Mouse (Mus musculus) right cerebral cortex, adult 2 months (tissue): ENCODE data around the gene Cpm.
A peak's percentile ranks its signal among the peaks of the same experiment; 100 is the strongest.
"Not testable (repeated sequence)": the region's sequence is repeated elsewhere in the genome, so short reads cannot be mapped to it uniquely, and the experiment has no call there.

Experiments used
- DNase-seq, 2 experiments: peaks; one replicate each; pipeline ENCODE4 v3.0.0; 2021 to 2022; ENCODE audit warnings: low spot score in 2 of 2

Gene Cpm

GRCm38 (mm10) chr10:117702024-117702833, 72.9 kb downstream of the Cpm start:
- no peak for DNase-seq

GRCm38 (mm10) chr10:117703506-117703905, 74.2 kb downstream of the Cpm start:
- DNase-seq: no peak

DNA sequence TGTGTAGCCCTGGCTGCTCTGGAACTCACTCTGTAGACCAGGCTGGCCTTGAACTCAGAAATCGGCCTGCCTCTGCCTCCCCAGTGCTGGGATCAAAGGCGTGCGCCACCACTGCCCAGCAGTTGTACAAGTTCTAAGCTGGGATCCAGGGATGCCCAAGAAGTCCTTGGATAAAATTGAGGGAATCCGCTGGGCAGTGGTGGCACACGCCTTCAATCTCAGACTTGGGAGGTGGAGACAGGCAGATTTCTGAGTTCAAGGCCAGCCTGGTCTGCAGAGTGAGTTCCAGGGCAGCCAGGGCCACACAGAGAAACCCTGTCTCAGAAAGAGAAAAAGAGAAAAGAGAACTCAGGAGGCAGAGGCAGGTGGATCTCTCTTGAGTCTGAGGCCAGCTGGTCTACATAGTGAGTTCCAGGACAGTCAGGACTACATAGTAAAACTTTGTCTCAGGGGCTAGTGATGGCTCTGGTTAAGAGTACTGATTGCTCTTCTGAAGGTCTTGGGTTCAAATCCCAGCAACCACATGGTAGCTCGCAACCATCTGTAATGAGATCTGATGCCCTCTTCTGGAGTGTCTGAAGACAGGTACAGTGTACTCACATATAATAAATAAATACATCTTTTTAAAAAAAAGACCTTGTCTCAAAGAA, 75.1 kb downstream of the Cpm start:
- DNase-seq: not testable (repeated sequence)

DNA sequence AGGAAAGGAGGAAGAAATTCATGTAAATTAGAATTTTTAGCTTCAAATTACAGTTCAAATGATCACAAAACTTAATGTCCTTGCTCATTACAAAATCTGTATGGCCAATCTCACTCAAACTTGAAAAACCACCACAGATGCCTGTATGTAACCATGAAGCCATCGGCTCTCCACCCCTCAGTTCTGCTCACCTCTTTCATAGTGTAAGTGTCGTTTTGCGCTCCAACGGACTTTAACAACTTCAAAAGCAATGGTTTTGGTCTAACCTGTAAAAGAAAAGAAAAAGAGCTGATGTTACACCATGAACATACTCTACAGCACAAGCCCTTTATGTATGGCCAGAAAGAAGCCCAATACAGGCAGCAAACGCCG, 75.7 kb downstream of the Cpm start:
- no peak for DNase-seq

DNA sequence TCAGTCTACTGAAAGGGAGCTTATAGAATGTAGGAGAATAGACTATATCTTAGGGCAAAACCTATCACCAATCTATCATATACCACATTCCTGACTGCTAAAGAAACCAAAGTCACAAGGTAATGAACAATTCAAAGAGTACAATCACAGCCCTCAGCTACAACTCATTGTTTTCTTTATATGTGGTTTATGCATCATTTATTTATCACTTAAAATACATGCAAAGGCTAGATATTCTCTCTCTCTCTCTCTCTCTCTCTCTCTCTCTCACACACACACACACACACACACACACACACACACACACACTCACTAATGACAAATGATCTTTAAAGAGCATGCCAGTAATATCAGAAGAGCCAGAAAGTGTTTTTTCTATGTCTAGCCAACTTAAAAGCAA, 76.5 kb downstream of the Cpm start:
- no peak for DNase-seq

GRCm38 (mm10) chr10:117706440-117706839, 77.1 kb downstream of the Cpm start:
- no peak for DNase-seq

- DNase-seq: no peak
Measured at GRCm38 (mm10) chr10:117707114-117707838, 78.0 kb downstream of the Cpm start.

DNA sequence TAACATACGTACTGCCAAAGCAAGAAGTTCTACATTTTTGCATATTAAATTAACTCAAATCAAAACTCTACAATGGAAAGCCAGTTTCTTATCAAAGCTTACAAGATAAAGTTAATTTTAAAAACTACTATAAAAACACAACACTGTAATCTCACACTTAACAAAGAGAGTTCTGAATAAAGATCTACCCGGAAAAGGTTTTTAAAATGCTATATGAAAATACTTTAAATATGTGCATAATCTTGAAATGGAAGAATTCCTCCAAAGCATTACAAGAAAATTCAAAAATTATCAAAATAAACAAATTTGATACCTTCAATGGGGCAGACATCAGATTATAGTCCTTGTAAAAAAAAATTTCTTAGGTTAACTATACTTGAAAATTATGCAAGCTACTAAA, 79.1 kb downstream of the Cpm start:
- DNase-seq: no peak

GRCm38 (mm10) chr10:117708856-117709255, 79.6 kb downstream of the Cpm start:
- DNase-seq: no peak

DNA sequence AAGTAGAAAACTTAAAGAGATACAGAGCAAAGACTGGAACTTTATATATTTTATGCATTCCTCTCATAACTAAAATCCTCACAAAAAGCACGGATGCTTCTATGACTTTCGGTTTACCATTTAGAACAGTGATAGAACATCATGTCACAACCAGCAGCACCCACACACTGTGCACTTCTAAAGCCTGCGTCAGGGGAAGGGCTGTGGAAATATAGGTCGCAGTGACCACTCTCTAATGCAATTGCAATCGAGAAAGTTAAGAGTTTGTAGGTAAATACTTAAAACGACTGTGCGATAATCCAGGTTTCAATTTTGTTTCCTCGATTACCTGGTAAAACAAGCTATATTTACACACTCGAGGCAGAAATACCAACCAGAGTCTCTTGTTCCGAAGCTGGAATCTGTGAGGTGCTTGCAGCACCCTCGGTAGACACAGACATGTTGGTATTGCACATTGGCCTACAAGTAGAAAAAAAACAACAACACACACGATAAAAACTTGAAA, 80.1 kb downstream of the Cpm start:
- no peak for DNase-seq

DNA sequence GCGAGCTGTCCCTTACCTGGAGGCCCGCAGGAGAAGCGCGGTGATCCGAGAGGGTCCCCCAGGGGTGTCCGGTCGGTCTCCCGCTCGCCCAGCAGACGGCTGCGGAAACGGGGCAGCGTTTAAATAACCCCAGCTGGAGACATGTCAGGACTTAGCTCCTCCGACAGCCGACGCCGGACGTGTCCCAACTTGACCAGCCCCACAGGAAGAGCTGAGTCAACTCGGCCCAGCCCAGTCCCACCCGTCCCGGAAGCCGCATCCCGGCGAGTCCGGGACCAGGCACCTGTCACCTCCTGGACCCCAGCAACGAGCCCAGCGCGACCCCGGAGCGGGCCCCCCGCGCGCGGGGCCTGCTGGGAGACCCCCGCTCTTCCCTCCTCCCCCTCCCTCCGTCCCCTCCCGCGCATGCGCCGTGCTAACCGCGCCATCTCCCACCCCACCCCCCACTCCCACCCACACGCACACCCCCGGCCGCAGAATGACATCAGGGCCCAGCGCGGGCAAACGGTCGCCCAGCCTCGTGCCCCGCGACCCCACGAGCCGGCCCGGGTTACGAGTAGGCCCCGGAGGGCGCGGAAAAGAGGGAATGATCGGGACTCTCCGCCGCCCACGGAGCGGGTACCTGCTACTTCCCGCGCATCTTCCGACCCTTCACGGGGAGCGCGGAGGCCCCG, 80.8 kb downstream of the Cpm start:
- DNase-seq: peak; percentile 55 to 69

GRCm38 (mm10) chr10:117710604-117711141, 81.4 kb downstream of the Cpm start, which contains the start of gene Mdm2:
Mdm2 (minus strand) TSS chr10:117710758.
- peak; percentile 96 to 98 for DNase-seq

GRCm38 (mm10) chr10:117711408-117711807, 82.1 kb downstream of the Cpm start:
- no peak for DNase-seq

DNA sequence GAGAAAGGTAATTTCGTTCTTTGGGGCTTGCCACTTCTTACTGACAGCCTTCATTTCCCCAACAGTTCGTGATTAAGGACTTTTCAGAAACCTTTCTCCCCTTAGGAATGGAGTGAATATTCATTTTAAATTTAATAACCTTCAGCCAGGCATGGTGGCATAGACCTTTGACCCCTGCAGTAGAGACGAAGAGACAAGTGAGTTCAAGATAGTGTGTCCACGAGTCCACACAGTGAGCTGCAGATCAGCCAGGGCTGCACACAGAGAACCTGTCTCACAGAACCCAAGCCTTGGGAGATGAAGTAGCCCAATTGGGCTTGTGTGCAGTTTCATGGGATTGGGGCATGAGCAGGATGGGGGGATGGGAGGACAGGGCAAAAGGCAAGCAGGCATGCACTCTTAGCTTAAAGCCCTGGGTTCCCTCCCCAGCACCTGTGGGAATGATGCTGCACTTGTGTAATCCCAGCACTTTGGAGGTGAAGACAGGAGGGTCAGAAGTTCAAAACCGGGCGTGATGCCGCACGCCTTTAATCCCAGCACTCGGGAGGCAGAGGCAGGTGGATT, 83.0 kb downstream of the Cpm start:
- DNase-seq: no peak

GRCm38 (mm10) chr10:117712871-117713270, 83.6 kb downstream of the Cpm start:
- DNase-seq: no peak

DNA sequence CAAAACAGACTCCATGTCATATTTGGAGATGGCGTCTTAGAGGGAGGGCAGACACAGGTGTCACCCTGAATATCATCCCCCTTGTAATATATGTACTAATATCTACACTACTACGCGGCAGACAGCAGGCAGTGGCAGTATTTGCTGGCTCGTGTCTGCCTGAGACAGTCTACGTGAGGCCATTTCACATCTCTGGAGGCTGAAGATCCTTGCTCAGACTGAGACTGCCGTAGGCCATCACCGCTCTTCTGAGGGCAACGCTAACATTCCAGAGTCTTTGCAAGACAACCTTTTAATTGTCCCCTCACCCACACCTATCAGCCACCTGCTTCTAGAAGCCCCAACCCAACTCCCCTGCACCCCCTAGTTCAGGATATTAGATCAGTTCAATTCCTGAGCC, 84.2 kb downstream of the Cpm start:
- DNase-seq: no peak

- no peak for DNase-seq
Measured at GRCm38 (mm10) chr10:117714048-117714545, 84.8 kb downstream of the Cpm start.

GRCm38 (mm10) chr10:117714928-117715500, 85.7 kb downstream of the Cpm start:
- no peak for DNase-seq

GRCm38 (mm10) chr10:117715654-117716053, 86.4 kb downstream of the Cpm start:
- DNase-seq: not testable (repeated sequence)

DNA sequence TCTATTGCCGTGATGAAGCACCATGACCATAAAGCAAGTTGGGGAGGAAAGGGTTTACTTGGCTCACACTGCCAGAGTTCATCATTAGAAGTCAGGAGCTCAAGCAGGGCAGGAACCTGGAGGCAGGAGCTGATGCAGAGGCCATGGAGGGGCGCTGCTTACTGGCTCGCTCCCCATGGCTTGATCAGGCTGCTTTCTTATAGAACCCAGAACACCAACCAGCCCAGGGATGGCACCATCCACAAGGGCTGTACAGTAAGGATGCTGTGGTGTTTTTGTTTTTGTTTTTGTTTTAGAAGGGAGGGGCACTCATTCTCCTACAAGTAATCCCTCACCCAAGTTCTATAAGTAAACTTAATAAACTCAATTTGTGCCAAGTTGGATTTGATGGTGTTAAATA, 87.4 kb downstream of the Cpm start:
- no peak for DNase-seq

DNA sequence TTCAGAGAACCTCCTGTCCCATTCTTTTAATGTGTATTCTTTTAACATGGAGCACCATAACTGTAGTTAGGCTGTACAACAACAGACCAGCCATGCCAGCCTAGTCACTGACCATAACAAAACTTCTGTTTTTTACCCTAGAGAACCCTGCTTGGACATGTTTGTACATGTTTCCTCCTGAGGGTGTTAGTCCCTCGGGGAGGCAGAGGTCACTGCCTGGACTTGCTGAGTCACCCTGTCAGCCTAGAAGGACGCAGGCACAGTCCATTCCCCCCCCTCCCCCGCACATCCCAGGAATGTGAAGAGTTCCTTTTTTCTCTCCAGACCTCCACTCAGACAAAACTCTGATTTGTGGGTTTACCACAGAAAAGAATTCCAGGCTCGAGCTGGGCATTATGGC, 88.3 kb downstream of the Cpm start:
- DNase-seq: no peak
